Mouse (Mus musculus): ENCODE data around the gene Aox1. TPM values are rescaled to one million over a fixed set of nuclear protein-coding genes. Genes with fewer than 3 reads are reported as not detected.
"Not testable (repeated sequence)": the region's sequence is repeated elsewhere in the genome, so short reads cannot be mapped to it uniquely, and the experiment has no call there.

Gene Aox1
- polyA plus RNA-seq (2016; fragmentation: Nextera tagmentation; extraction: Ambion mirVana): 0.17 and 0.20 TPM in 2 replicates

- ATAC-seq (ENCODE audit: low FRiP score, low read depth): no peak
- Histone ChIP-seq H3K27me3 (no peaks in the 10 kb centered on the region), H3K4me2 (replicated peaks) (peak within 1 kb of the TSS; percentile 4; the same call in 1 of the 2 replicates), H3K27ac (replicated peaks) (no peak within 1 kb of the TSS; the same call in 1 of the 2 replicates), H3K4me3 (no peak within 1 kb of the TSS), H3K9me3 (no peaks in the 10 kb centered on the region), H3K9ac (replicated peaks) (no peak within 1 kb of the TSS), H3K4me1 (peaks cover 11% of the 10 kb centered on the region), H3K36me3 (0 out of 2 replicates have a peak, but pooled peaks cover 5% of the 10 kb centered on the region)
- WGBS: 21% methylated on average over 12 of the region's 12 CpGs
These were observed at the start of gene Aox1 for GRCm38 (mm10) chr1:58029636-58030117. Gene Aox1, plus strand, starts transcription at chr1:58029931.

- Histone ChIP-seq H3K4me1 (no peaks in the 10 kb centered on the region), H3K4me3 (no peak overlapping the region), H3K27ac (replicated peaks) (no peak overlapping the region), H3K27me3 (no peaks in the 10 kb centered on the region), H3K36me3 (no peaks in the 10 kb centered on the region), H3K4me2 (replicated peaks) (no peak overlapping the region), H3K9ac (replicated peaks) (no peak overlapping the region), H3K9me3 (no peaks in the 10 kb centered on the region)
- 62% methylated on average over 6 of the region's 6 CpGs for WGBS
- no peak for ATAC-seq (ENCODE audit: low FRiP score, low read depth)
These were observed 40.6 kb upstream of the Aox1 start for GRCm38 (mm10) chr1:57989052-57989600.

- WGBS: 78% methylated on average over 2 of the region's 2 CpGs
These were observed 38.5 kb upstream of the Aox1 start for GRCm38 (mm10) chr1:57991277-57991676.

GRCm38 (mm10) chr1:57995432-57996132, 34.1 kb upstream of the Aox1 start, which contains the start of gene Sgo2a:
Gene Sgo2a, plus strand, starts transcription at chr1:57995971.
- H3K4me2 ChIP-seq (replicated peaks): peak within 1 kb of the TSS; percentile 62
- peak within 1 kb of the TSS; percentile 92 for H3K4me3 ChIP-seq
- H3K36me3 ChIP-seq: 0 out of 2 replicates have a peak, but pooled peaks cover 9% of the 10 kb centered on the region
- ATAC-seq (ENCODE audit: low FRiP score, low read depth): peak; percentile 98
- H3K9me3 ChIP-seq: no peaks in the 10 kb centered on the region
- peaks cover 14% of the 10 kb centered on the region for H3K4me1 ChIP-seq
- 6% methylated on average over 30 of the region's 30 CpGs for WGBS
- no peaks in the 10 kb centered on the region for H3K27me3 ChIP-seq
- peak within 1 kb of the TSS; percentile 77 for H3K9ac ChIP-seq (replicated peaks)
- peak within 1 kb of the TSS; percentile 86 for H3K27ac ChIP-seq (replicated peaks)

More at GRCm38 (mm10) chr1:57991277-57991676, 38.5 kb upstream of the Aox1 start:
- H3K27me3 ChIP-seq: no peaks in the 10 kb centered on the region
- no peak for ATAC-seq (ENCODE audit: low FRiP score, low read depth)
- no peaks in the 10 kb centered on the region for H3K9me3 ChIP-seq
- no peak overlapping the region for H3K4me2 ChIP-seq (replicated peaks)
- no peak overlapping the region for H3K9ac ChIP-seq (replicated peaks)
- no peak overlapping the region for H3K4me3 ChIP-seq
- H3K27ac ChIP-seq (replicated peaks): no peak overlapping the region
- peaks cover under 1% of the 10 kb centered on the region; the same call in 1 of the 2 replicates for H3K4me1 ChIP-seq
- no peaks in the 10 kb centered on the region for H3K36me3 ChIP-seq

GRCm38 (mm10) chr1:57996133-57996615, 33.6 kb upstream of the Aox1 start:
- Histone ChIP-seq H3K9ac (replicated peaks) (peak overlapping the region; percentile 77), H3K36me3 (0 out of 2 replicates have a peak, but pooled peaks cover 9% of the 10 kb centered on the region), H3K9me3 (no peaks in the 10 kb centered on the region), H3K4me1 (peaks cover 14% of the 10 kb centered on the region), H3K27me3 (no peaks in the 10 kb centered on the region), H3K4me2 (replicated peaks) (peak overlapping the region; percentile 62), H3K27ac (replicated peaks) (peak overlapping the region; percentile 58), H3K4me3 (peak overlapping the region; percentile 92)
- under 1% methylated on average over 29 of the region's 29 CpGs for WGBS
- peak; percentile 36 for ATAC-seq (ENCODE audit: low FRiP score, low read depth)

GRCm38 (mm10) chr1:57998146-57998545, 31.6 kb upstream of the Aox1 start:
- Histone ChIP-seq H3K4me2 (replicated peaks) (no peak overlapping the region), H3K36me3 (peaks cover 20% of the 10 kb centered on the region; the same call in 1 of the 2 replicates), H3K9me3 (no peaks in the 10 kb centered on the region), H3K4me3 (no peak overlapping the region), H3K9ac (replicated peaks) (no peak overlapping the region), H3K27ac (replicated peaks) (no peak overlapping the region), H3K27me3 (no peaks in the 10 kb centered on the region), H3K4me1 (peaks cover 14% of the 10 kb centered on the region)
- ATAC-seq (ENCODE audit: low FRiP score, low read depth): no peak
- 92% methylated on average over 3 of the region's 3 CpGs for WGBS

- WGBS: 95% methylated on average over 6 of the region's 7 CpGs
- not testable (repeated sequence) for H3K4me2 ChIP-seq (replicated peaks); H3K9ac ChIP-seq (replicated peaks); H3K4me3 ChIP-seq; ATAC-seq (ENCODE audit: low FRiP score, low read depth); H3K27ac ChIP-seq (replicated peaks); H3K9me3 ChIP-seq; H3K27me3 ChIP-seq; H3K4me1 ChIP-seq
- peaks cover 29% of the 10 kb centered on the region for H3K36me3 ChIP-seq
These were observed 23.3 kb upstream of the Aox1 start for GRCm38 (mm10) chr1:58006388-58006787.

- Histone ChIP-seq H3K4me2 (replicated peaks) (no peak within 1 kb of the TSS), H3K27me3 (no peaks in the 10 kb centered on the region), H3K36me3 (peaks cover 68% of the 10 kb centered on the region), H3K27ac (replicated peaks) (no peak within 1 kb of the TSS), H3K4me3 (no peak within 1 kb of the TSS), H3K9me3 (no peaks in the 10 kb centered on the region), H3K4me1 (no peaks in the 10 kb centered on the region), H3K9ac (replicated peaks) (no peak within 1 kb of the TSS)
- 97% methylated on average over 7 of the region's 7 CpGs for WGBS
- no peak for ATAC-seq (ENCODE audit: low FRiP score, low read depth)
These were observed 10.9 kb upstream of the Aox1 start, which contains the start of gene Kctd18 for GRCm38 (mm10) chr1:58018856-58019255. Gene Kctd18, minus strand, starts transcription at chr1:58018956.

- Histone ChIP-seq H3K9ac (replicated peaks) (no peak overlapping the region), H3K27ac (replicated peaks) (no peak overlapping the region), H3K4me1 (peaks cover 11% of the 10 kb centered on the region), H3K9me3 (no peaks in the 10 kb centered on the region), H3K4me2 (replicated peaks) (no peak overlapping the region), H3K4me3 (no peak overlapping the region), H3K27me3 (no peaks in the 10 kb centered on the region), H3K36me3 (peaks cover 14% of the 10 kb centered on the region; the same call in 1 of the 2 replicates)
- no peak for ATAC-seq (ENCODE audit: low FRiP score, low read depth)
- WGBS: 84% methylated on average over 7 of the region's 7 CpGs
These were observed 2.0 kb upstream of the Aox1 start for GRCm38 (mm10) chr1:58027707-58028106.

- Histone ChIP-seq H3K27me3 (no peaks in the 10 kb centered on the region), H3K36me3 (0 out of 2 replicates have a peak, but pooled peaks cover 4% of the 10 kb centered on the region), H3K27ac (replicated peaks) (no peak overlapping the region; the same call in 1 of the 2 replicates), H3K4me2 (replicated peaks) (peak overlapping the region; percentile 4; the same call in 1 of the 2 replicates), H3K4me3 (no peak overlapping the region), H3K9me3 (no peaks in the 10 kb centered on the region), H3K4me1 (peaks cover 11% of the 10 kb centered on the region), H3K9ac (replicated peaks) (no peak overlapping the region)
- ATAC-seq (ENCODE audit: low FRiP score, low read depth): 0 out of 2 replicates have a peak, but pooled peaks have one; percentile 30
- 37% methylated on average over 13 of the region's 13 CpGs for WGBS
These were observed 583 bp downstream of the Aox1 start for GRCm38 (mm10) chr1:58030156-58030871.

GRCm38 (mm10) chr1:58031160-58031769, 1.5 kb downstream of the Aox1 start:
- Histone ChIP-seq H3K4me3 (no peak overlapping the region), H3K27me3 (no peaks in the 10 kb centered on the region), H3K36me3 (0 out of 2 replicates have a peak, but pooled peaks cover 1% of the 10 kb centered on the region), H3K9ac (replicated peaks) (no peak overlapping the region), H3K4me2 (replicated peaks) (no peak overlapping the region), H3K4me1 (peaks cover 11% of the 10 kb centered on the region), H3K27ac (replicated peaks) (no peak overlapping the region), H3K9me3 (no peaks in the 10 kb centered on the region)
- WGBS: 71% methylated on average over 10 of the region's 10 CpGs
- ATAC-seq (ENCODE audit: low FRiP score, low read depth): peak; percentile 60
